Mouse (Mus musculus) embryonic facial prominence, embryonic 13.5 days (tissue): ENCODE data around the gene Cspg4. TPM values are rescaled to one million over a fixed set of nuclear protein-coding genes. Genes with fewer than 3 reads are reported as not detected.

Experiments used
- ATAC-seq: fragments of 200-750 bp; cut with Nextera tagmentation; 2 replicates; pipeline ENCODE4 v1.8.0; 2017; ENCODE audit warnings: low read depth; ENCODE audit not compliant: insufficient number of reproducible peaks, insufficient read depth, low FRiP score, low TSS enrichment
- H3K27ac ChIP-seq: fragments of 300-500 bp; sonication (generic); 2 replicates; pipeline ENCODE4 v1.5.1; 2015; ENCODE audit warnings: moderate library complexity, mild to moderate bottlenecking, inconsistent platforms
- H3K27me3 ChIP-seq: fragments of 300-500 bp; sonication (generic); 2 replicates; pipeline ENCODE4 v1.6.1; 2015; ENCODE audit warnings: mild to moderate bottlenecking, inconsistent platforms
- H3K36me3 ChIP-seq: fragments of 300-500 bp; sonication (generic); 2 replicates; pipeline ENCODE4 v1.6.1; 2015; ENCODE audit warnings: mild to moderate bottlenecking, inconsistent platforms
- H3K4me1 ChIP-seq: fragments of 300-500 bp; sonication (generic); 2 replicates; pipeline ENCODE4 v1.6.1; 2015; ENCODE audit warnings: inconsistent platforms
- H3K4me2 ChIP-seq: fragments of 300-500 bp; sonication (generic); 2 replicates; pipeline ENCODE4 v1.6.1; 2015; ENCODE audit warnings: moderate library complexity, mild to moderate bottlenecking, inconsistent platforms
- H3K4me3 ChIP-seq: fragments of 300-500 bp; sonication (generic); 2 replicates; pipeline ENCODE4 v1.5.1; 2015; ENCODE audit warnings: mild to moderate bottlenecking, inconsistent platforms
- H3K9ac ChIP-seq: fragments of 300-500 bp; sonication (generic); 2 replicates; pipeline ENCODE4 v1.6.1; 2015; ENCODE audit warnings: mild to moderate bottlenecking, inconsistent platforms
- H3K9me3 ChIP-seq: fragments of 300-500 bp; sonication (generic); 2 replicates; pipeline ENCODE4 v1.6.1; 2016; ENCODE audit warnings: inconsistent platforms
- WGBS: fragments of 180-500 bp; shearing (Covaris S2); methylation state at CpG from one replicate; pipeline ENCODE4 v1.1.7; 2015; ENCODE audit warnings: mixed read lengths; 5-methylcytosine and 5-hydroxymethylcytosine counted together
- polyA plus RNA-seq: library from polyadenylated mRNA; unstranded; fragments of >200 nt; fragmentation: Nextera tagmentation; extraction: Ambion mirVana; gene quantifications from 2 replicates; pipeline ENCODE4 v1.2.1, GENCODE M21; 2015

Gene Cspg4
- polyA plus RNA-seq, 1 experiment from 2014 or later, result 17.6 TPM

- 65% methylated on average over 3 of the region's 3 CpGs for WGBS
- Histone ChIP-seq H3K9me3 (no peaks in the 10 kb centered on the region), H3K4me2 (no peak overlapping the region), H3K27me3 (no peaks in the 10 kb centered on the region), H3K36me3 (peaks cover 30% of the 10 kb centered on the region), H3K27ac (peak overlapping the region; percentile 86), H3K4me3 (no peak overlapping the region), H3K4me1 (peaks cover 53% of the 10 kb centered on the region), H3K9ac (no peak overlapping the region)
- ATAC-seq, result peak; percentile 28; the same call in 1 of the 2 replicates
Measured at GRCm38 (mm10) chr9:56881539-56882082, 16.8 kb downstream of the Cspg4 start.

- peaks cover 47% of the 10 kb centered on the region for H3K4me1 ChIP-seq
- no peak for ATAC-seq
- peak overlapping the region; percentile 65 for H3K27ac ChIP-seq
- H3K36me3 ChIP-seq, result peaks cover 37% of the 10 kb centered on the region
- H3K9me3 ChIP-seq, result no peaks in the 10 kb centered on the region
- no peak overlapping the region for H3K4me2 ChIP-seq
- no peaks in the 10 kb centered on the region for H3K27me3 ChIP-seq
- H3K4me3 ChIP-seq, result no peak overlapping the region
- WGBS, result 56% methylated on average over 4 of the region's 4 CpGs
- no peak overlapping the region for H3K9ac ChIP-seq
Measured at GRCm38 (mm10) chr9:56882283-56882682, 17.4 kb downstream of the Cspg4 start.

GRCm38 (mm10) chr9:56882818-56883217, 18.0 kb downstream of the Cspg4 start:
- H3K9me3 ChIP-seq, result no peaks in the 10 kb centered on the region
- H3K36me3 ChIP-seq, result peaks cover 42% of the 10 kb centered on the region
- no peaks in the 10 kb centered on the region for H3K27me3 ChIP-seq
- ATAC-seq, result no peak
- no peak overlapping the region for H3K9ac ChIP-seq
- 62% methylated on average over 12 of the region's 12 CpGs for WGBS
- no peak overlapping the region for H3K4me2 ChIP-seq
- no peak overlapping the region for H3K4me3 ChIP-seq
- H3K27ac ChIP-seq, result peak overlapping the region; percentile 65; the same call in 1 of the 2 replicates
- H3K4me1 ChIP-seq, result peaks cover 43% of the 10 kb centered on the region

GRCm38 (mm10) chr9:56883470-56883869, 18.6 kb downstream of the Cspg4 start:
- H3K9me3 ChIP-seq, result no peaks in the 10 kb centered on the region
- no peak for ATAC-seq
- H3K9ac ChIP-seq, result no peak overlapping the region
- H3K27me3 ChIP-seq, result no peaks in the 10 kb centered on the region
- H3K4me2 ChIP-seq, result no peak overlapping the region
- 85% methylated on average over 7 of the region's 7 CpGs for WGBS
- H3K36me3 ChIP-seq, result peaks cover 49% of the 10 kb centered on the region
- H3K27ac ChIP-seq, result no peak overlapping the region
- no peak overlapping the region for H3K4me3 ChIP-seq
- peaks cover 43% of the 10 kb centered on the region for H3K4me1 ChIP-seq

- ATAC-seq, result no peak
- H3K4me3 ChIP-seq, result no peak overlapping the region
- H3K9me3 ChIP-seq, result no peaks in the 10 kb centered on the region
- H3K36me3 ChIP-seq, result peaks cover 55% of the 10 kb centered on the region
- no peaks in the 10 kb centered on the region for H3K27me3 ChIP-seq
- H3K9ac ChIP-seq, result no peak overlapping the region
- no peak overlapping the region for H3K27ac ChIP-seq
- 88% methylated on average over 4 of the region's 4 CpGs for WGBS
- peaks cover 35% of the 10 kb centered on the region for H3K4me1 ChIP-seq
- no peak overlapping the region for H3K4me2 ChIP-seq
Measured at GRCm38 (mm10) chr9:56884328-56884727, 19.5 kb downstream of the Cspg4 start.

GRCm38 (mm10) chr9:56886113-56886512, 21.3 kb downstream of the Cspg4 start:
- Histone ChIP-seq H3K27ac (no peak overlapping the region), H3K27me3 (no peaks in the 10 kb centered on the region; the same call in 1 of the 2 replicates), H3K4me2 (no peak overlapping the region), H3K9me3 (no peaks in the 10 kb centered on the region), H3K4me3 (no peak overlapping the region), H3K4me1 (peaks cover 27% of the 10 kb centered on the region), H3K36me3 (peaks cover 58% of the 10 kb centered on the region), H3K9ac (no peak overlapping the region)
- no peak for ATAC-seq
- 55% methylated on average over 13 of the region's 13 CpGs for WGBS

GRCm38 (mm10) chr9:56886601-56887000, 21.8 kb downstream of the Cspg4 start:
- no peak overlapping the region for H3K27ac ChIP-seq
- H3K36me3 ChIP-seq, result peaks cover 58% of the 10 kb centered on the region
- H3K4me1 ChIP-seq, result peaks cover 24% of the 10 kb centered on the region
- no peak overlapping the region for H3K9ac ChIP-seq
- no peak for ATAC-seq
- no peak overlapping the region for H3K4me3 ChIP-seq
- WGBS, result 91% methylated on average over 15 of the region's 15 CpGs
- no peaks in the 10 kb centered on the region; the same call in 1 of the 2 replicates for H3K27me3 ChIP-seq
- no peaks in the 10 kb centered on the region for H3K9me3 ChIP-seq
- H3K4me2 ChIP-seq, result no peak overlapping the region

- H3K4me2 ChIP-seq, result no peak overlapping the region
- H3K36me3 ChIP-seq, result peaks cover 66% of the 10 kb centered on the region
- H3K4me3 ChIP-seq, result no peak overlapping the region
- no peak for ATAC-seq
- WGBS, result 90% methylated on average over 16 of the region's 16 CpGs
- peaks cover 3% of the 10 kb centered on the region; the same call in 1 of the 2 replicates for H3K27me3 ChIP-seq
- H3K9ac ChIP-seq, result no peak overlapping the region
- H3K27ac ChIP-seq, result no peak overlapping the region
- H3K4me1 ChIP-seq, result peaks cover 19% of the 10 kb centered on the region
- no peaks in the 10 kb centered on the region for H3K9me3 ChIP-seq
Measured at GRCm38 (mm10) chr9:56887581-56887980, 22.7 kb downstream of the Cspg4 start.

GRCm38 (mm10) chr9:56889817-56890216, 25.0 kb downstream of the Cspg4 start:
- ATAC-seq, result peak; percentile 39; the same call in 1 of the 2 replicates
- H3K4me3 ChIP-seq, result peak overlapping the region; percentile 17
- peaks cover 64% of the 10 kb centered on the region for H3K36me3 ChIP-seq
- WGBS, result 8% methylated on average over 14 of the region's 14 CpGs
- no peaks in the 10 kb centered on the region for H3K9me3 ChIP-seq
- H3K27ac ChIP-seq, result no peak overlapping the region
- H3K9ac ChIP-seq, result peak overlapping the region; percentile 37
- peak overlapping the region; percentile 49 for H3K4me2 ChIP-seq
- peaks cover 3% of the 10 kb centered on the region; the same call in 1 of the 2 replicates for H3K27me3 ChIP-seq
- peaks cover 20% of the 10 kb centered on the region for H3K4me1 ChIP-seq

- H3K4me1 ChIP-seq, result peaks cover 20% of the 10 kb centered on the region
- WGBS, result 68% methylated on average over 11 of the region's 11 CpGs
- H3K27me3 ChIP-seq, result peaks cover 3% of the 10 kb centered on the region; the same call in 1 of the 2 replicates
- no peaks in the 10 kb centered on the region for H3K9me3 ChIP-seq
- ATAC-seq, result no peak
- H3K9ac ChIP-seq, result peak overlapping the region; percentile 37; the same call in 1 of the 2 replicates
- no peak overlapping the region for H3K4me2 ChIP-seq
- H3K27ac ChIP-seq, result no peak overlapping the region
- peaks cover 56% of the 10 kb centered on the region for H3K36me3 ChIP-seq
- H3K4me3 ChIP-seq, result no peak overlapping the region
Measured at GRCm38 (mm10) chr9:56890522-56891250, 25.9 kb downstream of the Cspg4 start.

GRCm38 (mm10) chr9:56891517-56892011, 26.7 kb downstream of the Cspg4 start:
- peaks cover 20% of the 10 kb centered on the region for H3K4me1 ChIP-seq
- H3K4me3 ChIP-seq, result peak overlapping the region; percentile 16; the same call in 1 of the 2 replicates
- ATAC-seq, result no peak
- H3K27ac ChIP-seq, result no peak overlapping the region
- peaks cover 3% of the 10 kb centered on the region; the same call in 1 of the 2 replicates for H3K27me3 ChIP-seq
- WGBS, result 29% methylated on average over 12 of the region's 12 CpGs
- peak overlapping the region; percentile 44 for H3K4me2 ChIP-seq
- H3K9ac ChIP-seq, result peak overlapping the region; percentile 66
- no peaks in the 10 kb centered on the region for H3K9me3 ChIP-seq
- peaks cover 47% of the 10 kb centered on the region for H3K36me3 ChIP-seq
